In the genomic region with DNA sequence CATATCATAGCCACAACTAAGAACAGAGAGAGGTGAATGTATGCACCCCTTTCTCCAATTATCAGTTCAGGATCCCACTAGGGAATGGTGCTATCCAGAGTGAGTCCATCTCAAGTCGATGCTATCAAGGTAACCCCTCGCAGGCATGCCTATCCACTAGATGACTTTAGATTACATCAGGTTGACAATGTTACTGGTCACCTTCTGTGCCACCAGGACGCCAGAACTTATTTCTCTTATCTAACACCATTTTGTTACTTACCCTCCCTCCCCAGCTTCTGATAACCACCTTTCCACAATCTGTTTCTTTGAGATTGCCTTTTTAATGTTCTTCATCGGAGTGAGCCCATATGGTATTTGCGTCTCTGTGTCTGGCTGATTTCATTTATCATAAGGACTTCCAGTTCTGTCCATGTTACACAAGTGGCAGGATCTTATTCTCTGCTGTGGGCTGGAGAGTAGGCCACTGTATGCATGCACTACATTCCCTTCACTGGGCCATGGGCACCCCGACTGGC, we compare ENCODE assay signal across 20 mouse cellular contexts. TPM values are rescaled to one million over a fixed set of nuclear protein-coding genes. Genes with fewer than 3 reads are reported as not detected.
DNase-seq lines count a peak whose midpoint lies in the region; ATAC-seq and TF ChIP-seq lines count a peak whose summit lies in the region.
"Had no signal": no experiment of that assay in that cellular context is flagged by ENCODE, and none has a peak within 500 bp of the region (broad histone marks: within the 10 kb centered on the region; RNA-seq: fewer than 3 reads in every experiment).

No protein-coding gene starts in this region.

- H3K4me3 ChIP-seq in liver, embryonic 11.5 days (ENCODE audit: low read depth, low read length) = no peak overlapping the region
- H3K4me3 ChIP-seq in lung, postnatal 0 days (ENCODE audit: low read depth, low read length) = no peak overlapping the region
- H3K4me3 ChIP-seq: forebrain, embryonic 12.5 days; hindbrain, embryonic 13.5 days; limb, embryonic 10.5 days had no signal

- DNase-seq in cerebellum, adult 9-10 months = peak; percentile 9
- no peak for DNase-seq in cerebellum, adult 18-20 months
- DNase-seq in c-Kit-positive CD71-positive TER-119-negative erythroid progenitor cells, embryonic 14.5 days (ENCODE audit: low read depth) = peak; percentile 84
- DNase-seq in liver, embryonic 11.5 days (ENCODE audit: low spot score) = no peak
- DNase-seq in adrenal gland, postnatal 4 days (ENCODE audit: low spot score in 2 of 2) = no peak
- no peak for DNase-seq in B cell, adult 2 months
- no peak for DNase-seq in lung, postnatal 0 days (ENCODE audit: low spot score)
- DNase-seq: adrenal gland, postnatal 36 days; cerebellum, postnatal 14 days; heart, postnatal 10 days; lung, adult 18-20 months; right cerebral cortex, postnatal 14 days had no signal

- no peak for TF ChIP-seq CTCF in lung, postnatal 0 days (IDR thresholded peaks at IDR 0.05)

- no peak for TF ChIP-seq EP300 in lung, postnatal 0 days (IDR thresholded peaks at IDR 0.05)

- H3K27me3 ChIP-seq in liver, embryonic 11.5 days (replicated peaks; ENCODE audit: control insufficient read depth, insufficient read depth, low read length) = no peaks in the 10 kb centered on the region
- H3K27me3 ChIP-seq in lung, postnatal 0 days (replicated peaks; ENCODE audit: insufficient read depth, low read length) = no peaks in the 10 kb centered on the region
- H3K27me3 ChIP-seq: forebrain, embryonic 12.5 days; hindbrain, embryonic 13.5 days had no signal

- no peaks in the 10 kb centered on the region for H3K9me3 ChIP-seq in liver, embryonic 11.5 days (ENCODE audit: control insufficient read depth, low read length)
- no peaks in the 10 kb centered on the region for H3K9me3 ChIP-seq in lung, postnatal 0 days (ENCODE audit: low read length)
- H3K9me3 ChIP-seq: forebrain, embryonic 12.5 days; hindbrain, embryonic 13.5 days; limb, embryonic 10.5 days had no signal

- H3K36me3 ChIP-seq in liver, embryonic 11.5 days (ENCODE audit: control insufficient read depth, insufficient read depth, low read length) = no peaks in the 10 kb centered on the region
- H3K36me3 ChIP-seq in lung, postnatal 0 days (ENCODE audit: insufficient read depth, low read length) = no peaks in the 10 kb centered on the region
- H3K36me3 ChIP-seq: forebrain, embryonic 12.5 days; hindbrain, embryonic 13.5 days; limb, embryonic 10.5 days had no signal

- peaks cover 66% of the 10 kb centered on the region for H3K4me1 ChIP-seq in liver, embryonic 11.5 days (replicated peaks; ENCODE audit: control insufficient read depth, insufficient read depth, low read length)
- peaks cover 15% of the 10 kb centered on the region for H3K4me1 ChIP-seq in lung, postnatal 0 days (ENCODE audit: insufficient read depth, low read depth, low read length)
- H3K4me1 ChIP-seq: forebrain, embryonic 12.5 days; hindbrain, embryonic 13.5 days; limb, embryonic 10.5 days had no signal

- H3K4me2 ChIP-seq in liver, embryonic 11.5 days = peak overlapping the region; percentile 21; the same call in 1 of the 2 replicates
- H3K4me2 ChIP-seq in lung, postnatal 0 days (replicated peaks; ENCODE audit: low read depth, low read length) = no peak overlapping the region
- H3K4me2 ChIP-seq: forebrain, embryonic 12.5 days; heart, embryonic 11.5 days; hindbrain, embryonic 13.5 days had no signal

- ATAC-seq in liver, embryonic 11.5 days (replicated peaks; ENCODE audit: low FRiP score) = peak; percentile 87
- ATAC-seq in megakaryocyte progenitor cell, adult 5-6 weeks (replicated peaks; ENCODE audit: poor library complexity) = peak; percentile 30
- no peak for ATAC-seq in lung, postnatal 0 days
- ATAC-seq: CD4-positive, CD25-positive, alpha-beta regulatory T cell, adult 4 months; inflammation-experienced regulatory T-cells, adult 6 months; midbrain, embryonic 16.5 days had no signal

- H3K27ac ChIP-seq in liver, embryonic 11.5 days (ENCODE audit: low read depth, low read length) = peak overlapping the region; percentile 78
- H3K27ac ChIP-seq in lung, postnatal 0 days (ENCODE audit: low read length) = no peak overlapping the region
- H3K27ac ChIP-seq: forebrain, embryonic 12.5 days; hindbrain, embryonic 13.5 days; limb, embryonic 10.5 days had no signal

- 51% methylated on average over 6 of the region's 6 CpGs for WGBS in liver, embryonic 11.5 days
- 80% methylated on average over 6 of the region's 6 CpGs for WGBS in lung, postnatal 0 days

- no peak overlapping the region for H3K9ac ChIP-seq in liver, embryonic 11.5 days (ENCODE audit: low read depth, low read length)
- H3K9ac ChIP-seq in lung, postnatal 0 days (replicated peaks; ENCODE audit: low read depth) = no peak overlapping the region
- H3K9ac ChIP-seq: forebrain, embryonic 12.5 days; hindbrain, embryonic 13.5 days had no signal

RNA-seq across cellular contexts. Expression of a gene that starts 57.9 kb away (rescaled TPM):
- 20.0 and 20.9 TPM in 2 replicates for polyA plus RNA-seq in liver, embryonic 11.5 days (2014; fragmentation: Nextera tagmentation; extraction: Ambion mirVana)
- total RNA-seq in megakaryocyte progenitor cell, adult 5-6 weeks (2015) = 37.6 and 46.3 TPM in 2 replicates
- 16.9 and 24.3 TPM in 2 replicates for total RNA-seq in megakaryocyte progenitor cell, adult 5-6 weeks (2017)
- total RNA-seq in adrenal gland, postnatal 4 days (2021) = 10 to 100 TPM; 70.9 to 77.5 TPM
- polyA plus RNA-seq in lung, postnatal 0 days (2015; fragmentation: Nextera tagmentation; extraction: Ambion mirVana) = 78.2 and 89.0 TPM in 2 replicates

Comparison
In these comparisons a context has a peak if more than half of its experiments do, and no peak if none do; other contexts are left out.
1. DNase-seq: peak in cerebellum, adult 9-10 months (single experiment) and c-Kit-positive CD71-positive TER-119-negative erythroid progenitor cells, embryonic 14.5 days (single experiment); none in cerebellum, adult 18-20 months (0 of 2), liver, embryonic 11.5 days (single experiment), adrenal gland, postnatal 4 days (0 of 2), B cell, adult 2 months (0 of 2) and lung, postnatal 0 days (single experiment).